Mouse (Mus musculus): ENCODE results near the gene Gpr50. TPM values are rescaled to one million over a fixed set of nuclear protein-coding genes. Genes with fewer than 3 reads are reported as not detected.

Gene Gpr50
- polyA plus RNA-seq, 1 experiment from 2014 or later, result 1.7 TPM

DNA sequence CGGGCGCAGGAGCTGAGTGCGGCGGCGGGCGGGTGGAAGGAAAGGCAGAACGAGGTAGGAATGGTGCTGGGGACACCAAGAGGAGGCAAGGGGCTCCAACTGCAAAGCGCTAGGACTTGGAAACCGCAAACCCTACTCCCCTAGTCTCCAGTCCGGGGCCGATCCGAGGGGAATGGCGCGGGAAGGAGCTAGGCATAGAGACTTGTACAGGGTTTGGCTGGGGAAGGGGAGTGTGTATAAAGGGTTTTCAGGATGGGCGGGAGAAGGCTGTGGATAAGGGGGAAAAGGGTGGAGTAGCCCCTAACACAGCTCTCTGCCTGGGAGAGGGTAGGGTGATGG lies 1.2 kb downstream of the Gpr50 start:
- H3K27me3 ChIP-seq, result peaks cover 89% of the 10 kb centered on the region
- peak; percentile 26 for ATAC-seq
- WGBS, result 15% methylated on average over 14 of the region's 15 CpGs

DNA sequence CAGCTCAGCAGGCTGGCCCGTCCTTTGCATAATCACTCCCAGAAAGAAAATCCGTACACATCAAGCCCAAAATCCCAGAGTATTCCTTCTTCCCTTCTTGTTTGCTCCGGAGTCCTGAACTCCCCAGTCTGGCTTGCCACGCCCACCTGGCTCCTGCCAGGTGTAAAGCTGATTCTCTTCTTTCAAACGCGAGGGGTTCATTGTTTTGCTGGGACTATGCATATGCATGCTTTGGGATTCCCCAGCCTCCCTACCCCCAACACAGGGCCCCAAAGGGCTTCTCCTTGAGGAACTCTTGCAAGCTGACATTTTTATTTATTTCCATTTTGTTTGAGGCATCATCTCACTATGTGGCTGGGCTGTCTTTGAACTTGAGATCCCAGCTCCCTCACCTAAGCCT lies 6.8 kb downstream of the Gpr50 start:
- no peak for ATAC-seq
- no peak overlapping the region for H3K9ac ChIP-seq
- H3K27me3 ChIP-seq, result peaks cover 44% of the 10 kb centered on the region
- no peaks in the 10 kb centered on the region for H3K4me1 ChIP-seq
- H3K9me3 ChIP-seq (replicated peaks), result no peaks in the 10 kb centered on the region
- H3K27ac ChIP-seq, result no peak overlapping the region
- H3K4me3 ChIP-seq, result no peak overlapping the region
- no peak overlapping the region for H3K4me2 ChIP-seq
- WGBS, result 18% methylated on average over 6 of the region's 6 CpGs
- H3K36me3 ChIP-seq (ENCODE audit: poor library complexity, severe bottlenecking), result no peaks in the 10 kb centered on the region

More for the DNA sequence above, 1.2 kb downstream of the Gpr50 start:
- Histone ChIP-seq H3K4me2 (peak overlapping the region; percentile 61), H3K9ac (peak overlapping the region; percentile 46; the same call in 1 of the 2 replicates), H3K4me3 (peak overlapping the region; percentile 44), H3K36me3 (ENCODE audit: poor library complexity, severe bottlenecking) (no peaks in the 10 kb centered on the region), H3K9me3 (replicated peaks) (peaks cover 7% of the 10 kb centered on the region), H3K4me1 (no peaks in the 10 kb centered on the region), H3K27ac (no peak overlapping the region)

- no peak overlapping the region for H3K4me2 ChIP-seq
- H3K27me3 ChIP-seq, result peaks cover 9% of the 10 kb centered on the region; the same call in 1 of the 2 replicates
- H3K9me3 ChIP-seq (replicated peaks), result no peaks in the 10 kb centered on the region
- H3K36me3 ChIP-seq (ENCODE audit: poor library complexity, severe bottlenecking), result no peaks in the 10 kb centered on the region
- no peak overlapping the region for H3K27ac ChIP-seq
- H3K9ac ChIP-seq, result no peak overlapping the region
- ATAC-seq, result peak; percentile 97
- 16% methylated on average over 6 of the region's 6 CpGs for WGBS
- no peak overlapping the region for H3K4me3 ChIP-seq
- H3K4me1 ChIP-seq, result no peaks in the 10 kb centered on the region
These were observed 37.5 kb downstream of the Gpr50 start for GRCm38 (mm10) chrX:71700817-71701469.

Other genes with a start within 250 kb of the Gpr50 start
- 43.2 and 49.0 TPM in 2 replicates for gene Cd99l2, start 170.8 kb upstream of the Gpr50 start, polyA plus RNA-seq (2015; fragmentation: Nextera tagmentation; extraction: Ambion mirVana)
- 789 and 790 TPM in 2 replicates for gene Hmgb3, start 107.7 kb upstream of the Gpr50 start, polyA plus RNA-seq (2015; fragmentation: Nextera tagmentation; extraction: Ambion mirVana)
- 51.9 and 56.8 TPM in 2 replicates for gene Vma21, start 152.3 kb downstream of the Gpr50 start, polyA plus RNA-seq (2015; fragmentation: Nextera tagmentation; extraction: Ambion mirVana)